Mouse (Mus musculus) midbrain, embryonic 11.5 days (tissue): ENCODE data around the gene Mfn2. TPM values are rescaled to one million over a fixed set of nuclear protein-coding genes. Genes with fewer than 3 reads are reported as not detected.
"Not testable (repeated sequence)": the region's sequence is repeated elsewhere in the genome, so short reads cannot be mapped to it uniquely, and the experiment has no call there.

Source experiments
- ATAC-seq: fragments of 200-750 bp; cut with Nextera tagmentation; 2 replicates; pipeline ENCODE4 v1.8.0; 2017; ENCODE audit warnings: moderate TSS enrichment, moderate library complexity; ENCODE audit not compliant: low FRiP score
- DNase-seq: peaks from one replicate; pipeline ENCODE4 v3.0.0; 2015; ENCODE audit warnings: low spot score; ENCODE audit errors: missing footprints
- H3K27ac ChIP-seq: fragments of 300-500 bp; sonication (generic); 2 replicates; pipeline ENCODE4 v1.5.1; 2014; ENCODE audit warnings: low read depth, low read length
- H3K27me3 ChIP-seq: fragments of 300-500 bp; sonication (generic); 2 replicates; pipeline ENCODE4 v1.6.1; 2014; ENCODE audit warnings: mild to moderate bottlenecking, low read length, moderate library complexity, mixed read lengths; ENCODE audit not compliant: control insufficient read depth, insufficient read depth
- H3K36me3 ChIP-seq: fragments of 300-500 bp; sonication (generic); 2 replicates; pipeline ENCODE4 v1.6.1; 2014; ENCODE audit warnings: mild to moderate bottlenecking, low read length, moderate library complexity, mixed read lengths; ENCODE audit not compliant: control insufficient read depth, insufficient read depth
- H3K4me1 ChIP-seq: fragments of 300-500 bp; sonication (generic); 2 replicates; pipeline ENCODE4 v1.6.1; 2014; ENCODE audit warnings: low read length; ENCODE audit not compliant: control insufficient read depth, insufficient read depth
- H3K4me2 ChIP-seq: fragments of 300-500 bp; sonication (generic); 2 replicates; pipeline ENCODE4 v1.6.1; 2014; ENCODE audit warnings: mild to moderate bottlenecking, moderate library complexity
- H3K4me3 ChIP-seq: fragments of 300-500 bp; sonication (generic); 2 replicates; pipeline ENCODE4 v1.5.1; 2014; ENCODE audit warnings: low read depth, low read length
- H3K9ac ChIP-seq: fragments of 300-500 bp; sonication (generic); 2 replicates; pipeline ENCODE4 v1.6.1; 2014; ENCODE audit warnings: low read length
- H3K9me3 ChIP-seq: fragments of 300-500 bp; sonication (generic); 2 replicates; pipeline ENCODE4 v1.6.1; 2016; ENCODE audit warnings: low read length; ENCODE audit not compliant: control insufficient read depth
- WGBS: fragments of 180-500 bp; shearing (Covaris S2); extraction: QIAGEN DNeasy Blood & Tissue Kit; methylation state at CpG from one replicate; pipeline ENCODE4 v1.1.7; 2014; 5-methylcytosine and 5-hydroxymethylcytosine counted together
- polyA plus RNA-seq: library from polyadenylated mRNA; unstranded; fragments of >200 nt; fragmentation: Nextera tagmentation; extraction: Ambion mirVana; gene quantifications from 2 replicates; pipeline ENCODE4 v1.2.1, GENCODE M21; 2014

Mfn2 gene
- polyA plus RNA-seq, 1 experiment from 2014 or later: 42.4 TPM

GRCm38 (mm10) chr4:147866793-147867192 is 37.7 kb downstream of the Mfn2 start:
- not testable (repeated sequence) for H3K9me3 ChIP-seq, H3K27me3 ChIP-seq, H3K27ac ChIP-seq, H3K9ac ChIP-seq, H3K4me3 ChIP-seq, DNase-seq, H3K4me2 ChIP-seq, ATAC-seq
- 57% methylated on average over 3 of the region's 3 CpGs for WGBS
- peaks cover 19% of the 10 kb centered on the region for H3K4me1 ChIP-seq
- peaks cover 23% of the 10 kb centered on the region for H3K36me3 ChIP-seq

DNA sequence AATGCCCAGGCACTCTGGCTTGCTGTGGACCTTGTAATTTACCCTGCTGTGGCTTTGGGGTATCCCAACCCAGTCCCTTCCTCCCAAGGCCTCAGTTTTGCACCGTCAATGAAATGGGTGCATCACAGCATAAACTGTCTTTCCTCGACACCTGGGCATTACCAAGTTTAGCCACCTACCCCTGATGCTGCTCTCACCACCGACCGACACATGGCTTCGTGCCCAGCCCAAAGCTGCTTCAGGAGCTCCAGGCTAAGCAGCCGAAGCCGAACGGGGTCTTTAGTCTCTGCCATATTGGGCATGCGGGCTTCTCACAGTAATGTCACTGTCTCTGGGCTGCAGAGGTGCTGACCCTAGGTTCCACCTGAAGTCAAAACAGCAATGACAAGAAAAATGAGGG is 38.4 kb downstream of the Mfn2 start:
- Histone ChIP-seq H3K9ac (no peak overlapping the region), H3K4me2 (no peak overlapping the region), H3K4me3 (no peak overlapping the region), H3K36me3 (peaks cover 31% of the 10 kb centered on the region), H3K4me1 (peaks cover 19% of the 10 kb centered on the region), H3K27ac (no peak overlapping the region), H3K9me3 (no peaks in the 10 kb centered on the region), H3K27me3 (no peaks in the 10 kb centered on the region)
- ATAC-seq (no peak), DNase-seq (no peak)
- WGBS: 97% methylated on average over 9 of the region's 9 CpGs

- ATAC-seq: no peak
- peaks cover 35% of the 10 kb centered on the region for H3K36me3 ChIP-seq
These were observed 38.9 kb downstream of the Mfn2 start for GRCm38 (mm10) chr4:147865651-147866050.

DNA sequence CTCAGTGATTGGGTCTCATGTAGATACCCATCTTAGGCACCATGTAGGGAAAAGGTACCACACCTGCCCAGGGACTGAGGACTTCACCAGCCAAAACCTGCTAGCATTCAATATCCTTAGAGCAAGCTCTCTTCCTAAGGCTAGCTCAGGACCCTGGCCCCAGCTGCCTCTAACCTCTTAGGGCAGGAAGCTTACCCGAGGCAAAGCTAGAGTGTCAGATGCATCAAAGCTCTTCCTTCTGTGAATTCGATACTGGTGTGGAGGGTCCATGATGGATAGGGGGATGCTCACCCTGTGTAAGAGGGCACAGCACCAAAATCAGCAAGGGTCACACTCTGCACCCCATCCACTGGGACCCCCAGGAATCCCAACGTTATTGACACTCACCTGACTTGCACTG is 42.5 kb downstream of the Mfn2 start:
- no peak overlapping the region for H3K4me2 ChIP-seq
- no peaks in the 10 kb centered on the region for H3K27me3 ChIP-seq
- no peaks in the 10 kb centered on the region for H3K9me3 ChIP-seq
- H3K27ac ChIP-seq: no peak overlapping the region
- 91% methylated on average over 3 of the region's 3 CpGs for whole genome bisulfite sequencing
- DNase-seq: no peak
- no peak overlapping the region for H3K9ac ChIP-seq
- H3K4me1 ChIP-seq: no peaks in the 10 kb centered on the region
- no peak for ATAC-seq
- H3K36me3 ChIP-seq: peaks cover 35% of the 10 kb centered on the region
- H3K4me3 ChIP-seq: no peak overlapping the region

More at GRCm38 (mm10) chr4:147865651-147866050, 38.9 kb downstream of the Mfn2 start:
- Histone ChIP-seq H3K9ac (no peak overlapping the region), H3K27me3 (no peaks in the 10 kb centered on the region), H3K9me3 (no peaks in the 10 kb centered on the region), H3K4me3 (no peak overlapping the region), H3K4me1 (peaks cover 19% of the 10 kb centered on the region), H3K27ac (no peak overlapping the region), H3K4me2 (no peak overlapping the region)
- 94% methylated on average over 6 of the region's 6 CpGs for WGBS
- no peak for DNase-seq

- no peak overlapping the region for H3K9ac ChIP-seq
- H3K4me3 ChIP-seq: no peak overlapping the region
- ATAC-seq: no peak
- H3K9me3 ChIP-seq: no peaks in the 10 kb centered on the region
- no peak overlapping the region for H3K27ac ChIP-seq
- DNase-seq: no peak
- no peaks in the 10 kb centered on the region for H3K27me3 ChIP-seq
- H3K36me3 ChIP-seq: no peaks in the 10 kb centered on the region
- peaks cover 7% of the 10 kb centered on the region for H3K4me1 ChIP-seq
- WGBS: 81% methylated on average over 2 of the region's 2 CpGs
- no peak overlapping the region for H3K4me2 ChIP-seq
These were observed 53.7 kb downstream of the Mfn2 start for GRCm38 (mm10) chr4:147850776-147851175.

- H3K27ac ChIP-seq: no peak overlapping the region
- peak overlapping the region; percentile 57 for H3K9ac ChIP-seq
- peak overlapping the region; percentile 48 for H3K4me2 ChIP-seq
- H3K36me3 ChIP-seq: no peaks in the 10 kb centered on the region; the same call in 1 of the 2 replicates
- no peaks in the 10 kb centered on the region for H3K9me3 ChIP-seq
- H3K4me1 ChIP-seq: peaks cover 7% of the 10 kb centered on the region
- DNase-seq (no peak), ATAC-seq (peak; percentile 77)
- no peaks in the 10 kb centered on the region for H3K27me3 ChIP-seq
- 8% methylated on average over 4 of the region's 4 CpGs for WGBS
- peak overlapping the region; percentile 68 for H3K4me3 ChIP-seq
These were observed 55.9 kb downstream of the Mfn2 start for GRCm38 (mm10) chr4:147848584-147848991.

GRCm38 (mm10) chr4:147847614-147848583 is 56.6 kb downstream of the Mfn2 start, which contains the start of gene Zfp933:
TSS of gene Zfp933 (minus strand) at chr4:147848366.
- peak; percentile 97 for DNase-seq
- Histone ChIP-seq H3K9ac (peak within 1 kb of the TSS; percentile 70), H3K4me1 (peaks cover 7% of the 10 kb centered on the region), H3K27ac (no peak within 1 kb of the TSS), H3K36me3 (no peaks in the 10 kb centered on the region; the same call in 1 of the 2 replicates), H3K4me2 (peak within 1 kb of the TSS; percentile 66), H3K4me3 (peak within 1 kb of the TSS; percentile 68), H3K27me3 (no peaks in the 10 kb centered on the region), H3K9me3 (no peaks in the 10 kb centered on the region)
- peak; percentile 94 for ATAC-seq
- 3% methylated on average over 23 of the region's 23 CpGs for WGBS

DNA sequence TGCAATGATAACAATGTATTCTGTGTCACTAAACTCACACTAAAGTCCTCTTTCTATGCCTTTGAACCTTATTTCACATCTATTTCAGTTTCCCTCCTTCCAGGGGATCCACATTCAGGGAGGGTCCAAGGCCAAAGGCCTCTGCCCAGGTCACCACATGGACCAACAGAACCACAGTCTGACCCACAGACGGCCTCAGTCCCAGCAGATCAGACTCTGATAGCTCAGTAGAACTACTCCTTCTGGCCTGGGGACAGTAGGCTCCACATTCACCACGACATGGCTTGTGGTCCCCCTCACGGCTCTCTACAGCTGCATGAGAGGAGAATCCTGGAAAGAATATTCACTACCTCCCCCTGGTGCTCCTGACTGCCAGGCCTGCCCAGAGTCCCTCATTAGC is 61.6 kb downstream of the Mfn2 start:
- WGBS: 99% methylated on average over 3 of the region's 3 CpGs
- Histone ChIP-seq H3K4me3 (no peak overlapping the region), H3K9me3 (peaks cover 10% of the 10 kb centered on the region; the same call in 1 of the 2 replicates), H3K4me2 (no peak overlapping the region), H3K27ac (no peak overlapping the region), H3K4me1 (peaks cover 4% of the 10 kb centered on the region), H3K9ac (no peak overlapping the region), H3K36me3 (no peaks in the 10 kb centered on the region; the same call in 1 of the 2 replicates), H3K27me3 (no peaks in the 10 kb centered on the region)
- no peak for DNase-seq
- ATAC-seq: no peak

- ATAC-seq, H3K27me3 ChIP-seq, H3K9ac ChIP-seq, H3K9me3 ChIP-seq, H3K36me3 ChIP-seq, H3K4me3 ChIP-seq, H3K4me1 ChIP-seq, DNase-seq, H3K4me2 ChIP-seq, H3K27ac ChIP-seq: not testable (repeated sequence)
- 98% methylated on average over 12 of the region's 26 CpGs for WGBS
These were observed 65.2 kb downstream of the Mfn2 start for GRCm38 (mm10) chr4:147839282-147839681.
